Mouse (Mus musculus) embryonic fibroblast, embryonic 13.5 days (primary cell): Measurements from ENCODE around the gene Kcnip4. TPM values are rescaled to one million over a fixed set of nuclear protein-coding genes. Genes with fewer than 3 reads are reported as not detected.

Source experiments
- H3K27ac ChIP-seq: 2 replicates; pipeline ENCODE4 v1.5.1; 2012; ENCODE audit warnings: low read length, control low read depth, inconsistent platforms; ENCODE audit not compliant: insufficient read depth
- H3K4me1 ChIP-seq: 2 replicates; pipeline ENCODE4 v1.6.1; 2011; ENCODE audit warnings: low read length; ENCODE audit not compliant: control insufficient read depth, insufficient read depth
- H3K4me3 ChIP-seq: 2 replicates; pipeline ENCODE4 v1.5.1; 2011; ENCODE audit warnings: mild to moderate bottlenecking, control low read depth, low read length; ENCODE audit not compliant: insufficient read depth
- CTCF ChIP-seq: IDR thresholded peaks from 2 replicates; pipeline ENCODE4 v1.5.1; 2011; ENCODE audit warnings: mild to moderate bottlenecking, control low read depth, low read length, moderate library complexity, borderline replicate concordance; ENCODE audit not compliant: insufficient read depth
- POLR2A ChIP-seq: IDR thresholded peaks from 2 replicates; pipeline ENCODE4 v1.6.1; 2011; ENCODE audit warnings: low read depth, mild to moderate bottlenecking, control low read depth, low read length, moderate library complexity
- polyA plus RNA-seq: library from polyadenylated mRNA; stranded (reverse); fragments of >200 nt; gene quantifications from 2 replicates; pipeline ENCODE4 v1.2.4, GENCODE M21; 2011; ENCODE audit warnings: low read depth; ENCODE audit not compliant: missing spikeins, insufficient read length

Gene Kcnip4
- polyA plus RNA-seq, 1 experiment: 0.30 TPM

DNA sequence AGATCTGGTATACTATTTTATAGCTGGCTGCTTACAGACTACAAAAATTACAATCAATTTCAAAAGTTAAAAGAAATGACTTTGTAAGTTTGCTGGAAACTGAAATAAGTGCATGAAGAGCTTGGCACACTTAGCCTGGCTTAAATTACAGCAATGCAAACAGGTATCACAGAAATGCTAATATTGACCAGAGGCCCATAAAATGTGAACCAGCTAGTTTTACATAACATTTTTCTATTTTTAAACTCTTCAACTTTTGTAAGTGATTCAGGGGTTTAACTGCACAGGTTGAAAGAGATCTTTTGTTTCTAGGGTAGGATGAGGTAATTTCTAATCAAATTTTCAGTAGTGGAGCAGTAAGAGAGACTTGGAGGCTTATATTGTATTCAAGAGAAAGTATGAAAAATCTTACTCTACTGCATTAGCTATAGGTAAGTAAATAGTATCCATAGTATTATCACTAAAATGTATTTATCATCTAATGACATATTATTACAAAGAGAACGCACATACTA, 535.5 kb downstream of the Kcnip4 start:
- no peaks in the 10 kb centered on the region for H3K4me1 ChIP-seq
- H3K4me3 ChIP-seq: no peak overlapping the region
- no peak overlapping the region for H3K27ac ChIP-seq
- TF ChIP-seq CTCF (no peak), POLR2A (no peak)

DNA sequence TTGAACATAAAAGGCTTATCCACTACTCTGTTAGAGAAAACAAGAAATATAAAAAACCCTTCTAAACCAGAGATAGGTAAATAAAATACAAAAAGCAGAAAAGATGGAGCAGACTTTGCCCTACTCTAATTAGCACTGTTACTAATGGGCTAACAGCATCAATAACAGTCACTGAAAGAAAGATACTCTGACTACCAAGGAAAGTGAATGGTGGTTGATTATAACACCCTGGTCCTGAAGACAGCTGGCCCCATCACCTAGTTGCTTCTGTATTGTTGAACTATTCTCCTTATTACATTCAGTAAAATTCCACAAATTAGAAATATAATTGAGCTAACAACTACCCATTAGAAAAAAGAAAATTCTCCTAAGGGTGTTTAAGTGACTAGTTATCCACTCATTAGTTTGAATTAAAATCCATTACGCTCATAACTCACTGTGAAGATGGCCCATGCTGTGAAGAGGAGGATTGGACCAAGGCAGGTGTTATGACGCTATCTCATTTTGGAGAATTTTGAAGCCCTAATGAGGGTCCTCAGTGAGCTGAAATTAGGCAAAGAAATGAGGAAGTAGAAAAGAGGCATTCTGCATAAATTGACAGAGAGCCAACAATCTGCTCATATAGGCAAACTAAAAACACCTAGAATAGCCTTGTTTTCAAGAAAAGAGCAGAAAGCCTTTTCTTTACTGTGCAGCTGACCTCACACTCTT, 582.2 kb downstream of the Kcnip4 start:
- TF ChIP-seq CTCF (no peak), POLR2A (no peak)
- Histone ChIP-seq H3K4me3 (no peak overlapping the region), H3K27ac (no peak overlapping the region), H3K4me1 (no peaks in the 10 kb centered on the region; the same call in 1 of the 2 replicates)

DNA sequence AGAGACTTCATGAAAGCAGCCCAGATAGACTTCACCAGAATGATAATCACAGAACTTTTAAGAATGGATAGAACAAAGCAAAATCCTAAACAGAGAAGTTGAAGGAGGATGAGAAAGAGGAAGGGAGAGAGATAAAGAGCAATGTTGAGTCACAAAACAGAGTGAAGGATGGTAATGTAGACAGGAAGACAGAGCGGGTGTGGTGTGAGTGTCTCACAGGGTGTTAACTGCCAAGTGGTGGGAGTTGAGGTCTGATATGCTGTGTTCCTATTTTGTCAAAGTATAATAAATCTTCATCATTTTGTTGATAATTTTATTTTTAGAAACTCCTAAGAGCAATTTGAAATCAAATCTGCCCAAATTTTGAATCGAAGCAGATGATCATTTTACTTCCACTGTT, 592.8 kb downstream of the Kcnip4 start:
- no peak for TF ChIP-seq CTCF
- TF ChIP-seq POLR2A: no peak
- no peak overlapping the region for H3K27ac ChIP-seq

GRCm38 (mm10) chr5:48890216-48890615, 634.5 kb downstream of the Kcnip4 start:
- H3K4me3 ChIP-seq: no peak overlapping the region

More for the DNA sequence above, 592.8 kb downstream of the Kcnip4 start:
- no peaks in the 10 kb centered on the region for H3K4me1 ChIP-seq
- H3K4me3 ChIP-seq: no peak overlapping the region

GRCm38 (mm10) chr5:48889395-48890194, 635.1 kb downstream of the Kcnip4 start:
- TF ChIP-seq CTCF (no peak), POLR2A (no peak)
- Histone ChIP-seq H3K4me3 (no peak overlapping the region), H3K4me1 (no peaks in the 10 kb centered on the region), H3K27ac (no peak overlapping the region)

More at GRCm38 (mm10) chr5:48890216-48890615, 634.5 kb downstream of the Kcnip4 start:
- no peak overlapping the region for H3K27ac ChIP-seq
- no peak for TF ChIP-seq CTCF
- H3K4me1 ChIP-seq: no peaks in the 10 kb centered on the region

DNA sequence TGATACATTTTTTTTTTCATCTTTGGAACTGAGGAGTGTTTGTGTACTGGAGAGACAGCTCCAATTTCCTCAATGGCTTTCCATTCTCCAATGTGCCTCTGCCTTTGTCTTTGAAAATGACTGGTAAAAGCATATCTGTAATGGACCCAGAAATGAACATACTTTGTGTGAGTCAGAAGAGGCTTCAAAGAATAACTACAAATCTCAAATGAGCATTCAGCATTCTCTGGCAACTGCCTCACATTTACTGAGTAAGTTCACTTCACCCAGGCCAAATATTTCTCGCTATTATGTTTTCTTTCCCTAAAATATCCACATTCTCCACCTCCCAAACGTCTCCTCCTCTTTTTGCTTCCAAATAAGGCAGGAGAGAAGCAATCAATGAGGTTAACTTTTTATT, 646.6 kb downstream of the Kcnip4 start:
- no peak overlapping the region for H3K4me3 ChIP-seq
- no peak for TF ChIP-seq CTCF
- no peak for TF ChIP-seq POLR2A

GRCm38 (mm10) chr5:48864268-48864967, 660.3 kb downstream of the Kcnip4 start:
- H3K27ac ChIP-seq: no peak overlapping the region
- no peak overlapping the region for H3K4me3 ChIP-seq
- H3K4me1 ChIP-seq: no peaks in the 10 kb centered on the region
- no peak for TF ChIP-seq CTCF
- TF ChIP-seq POLR2A: no peak

More for the DNA sequence above, 646.6 kb downstream of the Kcnip4 start:
- Histone ChIP-seq H3K27ac (no peak overlapping the region), H3K4me1 (no peaks in the 10 kb centered on the region)

GRCm38 (mm10) chr5:48840971-48841370, 683.7 kb downstream of the Kcnip4 start:
- no peaks in the 10 kb centered on the region for H3K4me1 ChIP-seq
- no peak overlapping the region for H3K27ac ChIP-seq
- H3K4me3 ChIP-seq: no peak overlapping the region
- TF ChIP-seq CTCF (no peak), POLR2A (no peak)

- Histone ChIP-seq H3K27ac (no peak overlapping the region), H3K4me3 (no peak overlapping the region), H3K4me1 (no peaks in the 10 kb centered on the region)
- TF ChIP-seq CTCF (no peak), POLR2A (no peak)
Observed at GRCm38 (mm10) chr5:48795526-48795925, 729.2 kb downstream of the Kcnip4 start.
